8 mouse cellular contexts compared by ENCODE assay signal in the genomic region with DNA sequence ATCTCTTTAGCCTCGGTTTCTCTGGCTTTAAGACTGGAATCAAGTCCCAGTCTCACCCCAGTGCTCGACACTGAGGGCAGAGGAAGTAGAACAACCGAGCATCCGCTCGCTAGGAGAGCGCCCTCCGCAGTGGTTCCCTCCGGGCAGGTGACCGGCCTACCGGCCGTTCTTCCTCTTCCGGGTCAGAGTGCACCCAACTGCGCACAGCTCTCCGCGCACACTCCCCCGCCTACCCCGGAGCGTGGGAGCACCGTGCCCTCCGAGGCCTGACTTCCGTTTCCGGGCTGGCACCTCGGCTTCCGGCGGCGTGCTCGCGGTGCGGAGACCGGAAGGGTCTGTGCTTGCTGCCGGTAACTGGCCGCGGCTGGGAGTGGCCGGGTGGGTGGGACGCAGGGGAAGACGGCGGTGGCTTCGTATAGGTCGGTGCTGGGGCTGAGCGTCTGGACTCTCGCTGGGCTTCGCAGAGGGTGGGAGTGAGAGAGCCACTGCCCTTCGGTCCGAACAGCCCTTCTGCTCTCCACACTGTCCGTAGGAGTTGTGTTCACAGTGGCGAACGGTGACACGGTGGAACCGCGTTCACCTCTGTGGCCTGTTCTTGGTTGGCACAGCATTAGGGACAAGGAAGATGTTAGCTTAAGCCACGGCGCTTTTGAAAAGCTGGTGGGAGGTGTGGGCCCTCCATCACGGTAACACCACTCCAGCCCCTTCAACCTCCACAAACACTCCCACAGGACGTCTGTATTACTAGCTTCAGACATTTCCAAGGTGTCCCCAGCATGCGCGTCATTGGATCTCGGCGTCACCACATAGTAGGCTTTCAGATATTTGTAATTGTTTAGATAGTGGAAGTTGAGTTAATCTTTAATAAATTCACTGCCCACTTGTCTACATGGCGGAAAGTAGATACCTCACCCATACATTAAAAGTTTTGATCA. TPM values are rescaled to one million over a fixed set of nuclear protein-coding genes. Genes with fewer than 3 reads are reported as not detected.
DNase-seq lines count a peak whose midpoint lies in the region; ATAC-seq and TF ChIP-seq lines count a peak whose summit lies in the region.

A gene (plus strand): TSS at position 185 of the 935 bp plus-strand sequence.

- DNase-seq in forebrain, embryonic 14.5 days (ENCODE audit: low spot score): peak; percentile 98
- peak; percentile 96 to 98 for DNase-seq in heart, postnatal 14 days
- DNase-seq in layer of hippocampus, adult 11-12 months (ENCODE audit: low spot score): peak; percentile 97
- peak; percentile 96 to 98 for DNase-seq in lung, adult 18-20 months
- DNase-seq in testis, postnatal 14 days (ENCODE audit: low spot score): peak; percentile 96

- H3K4me2 ChIP-seq in forebrain, embryonic 14.5 days (ENCODE audit: low read length): peak within 1 kb of the TSS; percentile 93
- peak within 1 kb of the TSS; percentile 94 for H3K4me2 ChIP-seq in neural tube, embryonic 15.5 days

- peak; percentile 71 for TF ChIP-seq POLR2A in ES-Bruce4 (IDR thresholded peaks at IDR 0.05; ENCODE audit: insufficient read depth, low read length)

- peak; percentile 99 for ATAC-seq in cerebellum, adult (ENCODE audit: insufficient number of reproducible peaks, low FRiP score, low TSS enrichment)
- ATAC-seq in forebrain, embryonic 14.5 days: peak; percentile 100
- peak; percentile 99 for ATAC-seq in neural tube, embryonic 15.5 days (ENCODE audit: low FRiP score)

- peak within 1 kb of the TSS; percentile 95 for H3K4me3 ChIP-seq in ES-Bruce4 (ENCODE audit: low read depth, low read length)
- peak within 1 kb of the TSS; percentile 75 for H3K4me3 ChIP-seq in forebrain, embryonic 14.5 days (ENCODE audit: low read depth, low read length)
- peak within 1 kb of the TSS; percentile 80 for H3K4me3 ChIP-seq in neural tube, embryonic 15.5 days (replicated peaks)

- intact Hi-C loops in heart, postnatal 14 days (cut with DNase I): loop anchor here (2.0 to 5.0 kb wide), 3 partner anchors 30 to 191 kb away; a partner anchor contains a TSS

- 1% methylated on average over 59 of the region's 59 CpGs for WGBS in forebrain, embryonic 14.5 days
- WGBS in neural tube, embryonic 15.5 days: 1% methylated on average over 59 of the region's 59 CpGs

- no peaks in the 10 kb centered on the region for H3K27me3 ChIP-seq in ES-Bruce4 (ENCODE audit: control insufficient read depth, insufficient read depth, low read length, poor library complexity, severe bottlenecking)
- no peaks in the 10 kb centered on the region for H3K27me3 ChIP-seq in forebrain, embryonic 14.5 days (replicated peaks; ENCODE audit: control insufficient read depth, insufficient read depth, low read length)
- H3K27me3 ChIP-seq in neural tube, embryonic 15.5 days (replicated peaks): no peaks in the 10 kb centered on the region

- peak; percentile 41; the same call in 1 of the 2 replicates for TF ChIP-seq EP300 in ES-Bruce4 (IDR thresholded peaks at IDR 0.05; ENCODE audit: insufficient read depth, low read depth, low read length)

- TF ChIP-seq CTCF in ES-Bruce4 (IDR thresholded peaks at IDR 0.05; ENCODE audit: low read depth, low read length): no peak

- H3K27ac ChIP-seq in ES-Bruce4 (ENCODE audit: insufficient read depth, low read length): peak within 1 kb of the TSS; percentile 93
- H3K27ac ChIP-seq in forebrain, embryonic 14.5 days (ENCODE audit: low read depth, low read length): peak within 1 kb of the TSS; percentile 81
- peak within 1 kb of the TSS; percentile 91 for H3K27ac ChIP-seq in neural tube, embryonic 15.5 days (replicated peaks)

- H3K36me3 ChIP-seq in ES-Bruce4 (ENCODE audit: control insufficient read depth, insufficient read depth, low read length, poor library complexity, severe bottlenecking): peaks cover 14% of the 10 kb centered on the region
- H3K36me3 ChIP-seq in forebrain, embryonic 14.5 days (ENCODE audit: control insufficient read depth, insufficient read depth, low read length): peaks cover 26% of the 10 kb centered on the region
- H3K36me3 ChIP-seq in neural tube, embryonic 15.5 days: peaks cover 14% of the 10 kb centered on the region

- H3K9me3 ChIP-seq in ES-Bruce4 (replicated peaks; ENCODE audit: control insufficient read depth, insufficient read depth, low read length, poor library complexity, severe bottlenecking): no peaks in the 10 kb centered on the region
- no peaks in the 10 kb centered on the region for H3K9me3 ChIP-seq in forebrain, embryonic 14.5 days (replicated peaks; ENCODE audit: control insufficient read depth, low read length)
- no peaks in the 10 kb centered on the region for H3K9me3 ChIP-seq in neural tube, embryonic 15.5 days (replicated peaks)

- H3K9ac ChIP-seq in ES-Bruce4 (ENCODE audit: low read depth, poor library complexity, severe bottlenecking): peak within 1 kb of the TSS; percentile 84
- peak within 1 kb of the TSS; percentile 78 for H3K9ac ChIP-seq in forebrain, embryonic 14.5 days (ENCODE audit: low read length)
- H3K9ac ChIP-seq in neural tube, embryonic 15.5 days (replicated peaks): peak within 1 kb of the TSS; percentile 81

- no peaks in the 10 kb centered on the region for H3K4me1 ChIP-seq in ES-Bruce4 (ENCODE audit: control insufficient read depth, insufficient read depth, low read length)
- H3K4me1 ChIP-seq in forebrain, embryonic 14.5 days (ENCODE audit: control insufficient read depth, insufficient read depth, low read length): peaks cover 15% of the 10 kb centered on the region
- H3K4me1 ChIP-seq in neural tube, embryonic 15.5 days: peaks cover 23% of the 10 kb centered on the region

RNA-seq across cellular contexts. Expression of the gene that starts here (rescaled TPM):
- polyA plus RNA-seq in ES-Bruce4 (2011; ENCODE audit: insufficient read depth, insufficient read length, low read depth, missing spikeins): 77.5 and 79.8 TPM in 2 replicates
- 60.1 and 60.7 TPM in 2 replicates for polyA plus RNA-seq in forebrain, embryonic 14.5 days (2014; fragmentation: Nextera tagmentation; extraction: Ambion mirVana)
- 10 to 100 TPM; 17.8 to 18.1 TPM for total RNA-seq in heart, postnatal 14 days (2021)
- 49.2 and 57.5 TPM in 2 replicates for polyA plus RNA-seq in neural tube, embryonic 15.5 days (2015; fragmentation: Nextera tagmentation; extraction: Ambion mirVana)

Comparison
In these comparisons a context has a peak if more than half of its experiments do, and no peak if none do; other contexts are left out.
1. Peak in every context shown above with its lines: DNase-seq, ATAC-seq, H3K4me3 ChIP-seq and H3K27ac ChIP-seq.